Mouse (Mus musculus) CD8-positive naive resting alpha-beta T cell, adult 57 days (primary cell): ENCODE measurements around the gene Zfp13. TPM values are rescaled to one million over a fixed set of nuclear protein-coding genes. Genes with fewer than 3 reads are reported as not detected.

Experiments
- total RNA-seq: library from RNA; stranded (reverse); gene quantifications from one replicate; pipeline ENCODE4 v1.2.4, GENCODE M21; 2023

The Zfp13 gene
- total RNA-seq: not detected

GRCm38 (mm10) chr17:23598582-23599552 lies at the start of gene Zfp13:
Gene Zfp13 (minus strand): TSS chr17:23599487.

GRCm38 (mm10) chr17:23644613-23645495 lies 45.6 kb upstream of the Zfp13 start, which contains the start of gene Mmp25:
Gene Mmp25 (minus strand): TSS chr17:23645277.

GRCm38 (mm10) chr17:23600641-23601622 lies 1.6 kb upstream of the Zfp13 start, which contains the start of gene Zscan10:
Gene Zscan10 (plus strand): TSS chr17:23600856.

GRCm38 (mm10) chr17:23563595-23564367 lies 35.5 kb downstream of the Zfp13 start, which contains the start of gene Zfp213:
Gene Zfp213 (minus strand): TSS chr17:23564238.

Other genes with a start within 250 kb of the Zfp13 start
- gene Vmn2r116, start 214.9 kb downstream of the Zfp13 start, total RNA-seq: not detected
- gene Vmn2r117, start 119.8 kb downstream of the Zfp13 start, total RNA-seq: not detected
- 7.4 TPM for gene Zfp213, start 35.2 kb downstream of the Zfp13 start, total RNA-seq
- gene Zscan10, start 1.4 kb upstream of the Zfp13 start, total RNA-seq: not detected
- 0.34 TPM for gene Mmp25, start 45.8 kb upstream of the Zfp13 start, total RNA-seq
- gene Bicdl2, start 61.0 kb upstream of the Zfp13 start, total RNA-seq: 0.34 TPM
- gene Hcfc1r1, start 74.1 kb upstream of the Zfp13 start, total RNA-seq: 34.9 TPM
- gene Thoc6, start 74.4 kb upstream of the Zfp13 start, total RNA-seq: 23.4 TPM
- 38.4 TPM for gene Tnfrsf12a, start 78.0 kb upstream of the Zfp13 start, total RNA-seq
- gene Cldn6, start 79.8 kb upstream of the Zfp13 start, total RNA-seq: not detected
- gene Cldn9, start 84.5 kb upstream of the Zfp13 start, total RNA-seq: not detected
- gene 1520401A03Rik, start 123.3 kb upstream of the Zfp13 start, total RNA-seq: not detected
- 35.0 TPM for gene Pkmyt1, start 126.8 kb upstream of the Zfp13 start, total RNA-seq
- gene Paqr4, start 141.4 kb upstream of the Zfp13 start, total RNA-seq: 2.6 TPM
- gene Kremen2, start 146.3 kb upstream of the Zfp13 start, total RNA-seq: 1.1 TPM
- 23.9 TPM for gene Flywch1, start 172.1 kb upstream of the Zfp13 start, total RNA-seq
- gene Flywch2, start 186.6 kb upstream of the Zfp13 start, total RNA-seq: not detected
- gene Srrm2, start 191.0 kb upstream of the Zfp13 start, total RNA-seq: 1,331 TPM
- gene Elob, start 229.6 kb upstream of the Zfp13 start, total RNA-seq: 176 TPM
- gene Prss33, start 236.6 kb upstream of the Zfp13 start, total RNA-seq: not detected
- gene Prss32, start 244.4 kb upstream of the Zfp13 start, total RNA-seq: not detected
- gene Prss41, start 244.7 kb upstream of the Zfp13 start, total RNA-seq: 0.86 TPM